Mouse (Mus musculus) heart, postnatal 4 days (tissue): ENCODE results near the gene Mycl. TPM values are rescaled to one million over a fixed set of nuclear protein-coding genes. Genes with fewer than 3 reads are reported as not detected.
"Not testable (repeated sequence)": the region's sequence is repeated elsewhere in the genome, so short reads cannot be mapped to it uniquely, and the experiment has no call there.

Experiments used
- DNase-seq: peaks from one replicate; pipeline ENCODE4 v3.0.0; 2021
- total RNA-seq, 2 experiments: library from RNA; stranded (reverse); gene quantifications; 2 replicates each; pipeline ENCODE4 v1.2.3; 2021

Gene Mycl
- total RNA-seq, 2 experiments from 2014 or later: 0.14 to 0.29 TPM

DNA sequence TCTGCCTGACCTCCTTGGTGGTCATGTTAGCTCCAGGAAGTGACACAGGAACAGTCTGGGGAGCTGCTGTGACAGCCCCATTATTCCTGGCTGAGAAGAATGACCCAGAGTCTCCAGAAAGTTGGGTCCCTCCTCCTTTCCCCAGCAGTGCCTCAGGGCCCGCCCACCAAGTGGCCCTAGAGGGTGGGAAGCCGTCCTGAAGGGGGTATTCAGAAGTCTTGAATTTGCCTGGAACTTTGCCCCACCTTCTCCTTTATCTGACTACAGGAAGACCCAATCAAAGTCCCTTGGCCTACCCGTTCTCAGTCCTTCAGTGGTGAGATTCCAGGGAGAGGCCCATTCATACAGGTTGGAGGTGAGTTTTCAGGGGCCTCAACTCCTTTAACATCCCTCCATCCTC lies 13.5 kb upstream of the Mycl start:
- DNase-seq: no peak

DNA sequence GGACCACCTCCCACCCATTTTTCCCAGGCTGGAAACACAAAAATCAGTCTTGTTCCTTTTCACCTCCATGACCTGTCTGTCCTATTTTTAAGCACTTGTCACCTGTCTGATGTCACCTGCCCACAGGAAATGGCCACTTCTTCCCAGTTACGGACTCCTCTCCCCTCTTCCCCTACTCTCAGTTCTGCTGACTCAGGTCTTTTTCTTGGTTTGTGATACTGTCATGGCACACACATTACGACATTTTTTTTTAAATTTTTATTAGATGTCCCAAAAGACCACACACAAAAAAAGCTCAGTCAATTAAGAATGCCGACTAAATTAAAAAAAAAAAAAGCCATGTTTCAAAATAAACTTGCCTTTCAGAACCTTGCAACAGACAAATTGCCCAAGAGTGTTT lies 12.9 kb upstream of the Mycl start:
- no peak for DNase-seq

DNA sequence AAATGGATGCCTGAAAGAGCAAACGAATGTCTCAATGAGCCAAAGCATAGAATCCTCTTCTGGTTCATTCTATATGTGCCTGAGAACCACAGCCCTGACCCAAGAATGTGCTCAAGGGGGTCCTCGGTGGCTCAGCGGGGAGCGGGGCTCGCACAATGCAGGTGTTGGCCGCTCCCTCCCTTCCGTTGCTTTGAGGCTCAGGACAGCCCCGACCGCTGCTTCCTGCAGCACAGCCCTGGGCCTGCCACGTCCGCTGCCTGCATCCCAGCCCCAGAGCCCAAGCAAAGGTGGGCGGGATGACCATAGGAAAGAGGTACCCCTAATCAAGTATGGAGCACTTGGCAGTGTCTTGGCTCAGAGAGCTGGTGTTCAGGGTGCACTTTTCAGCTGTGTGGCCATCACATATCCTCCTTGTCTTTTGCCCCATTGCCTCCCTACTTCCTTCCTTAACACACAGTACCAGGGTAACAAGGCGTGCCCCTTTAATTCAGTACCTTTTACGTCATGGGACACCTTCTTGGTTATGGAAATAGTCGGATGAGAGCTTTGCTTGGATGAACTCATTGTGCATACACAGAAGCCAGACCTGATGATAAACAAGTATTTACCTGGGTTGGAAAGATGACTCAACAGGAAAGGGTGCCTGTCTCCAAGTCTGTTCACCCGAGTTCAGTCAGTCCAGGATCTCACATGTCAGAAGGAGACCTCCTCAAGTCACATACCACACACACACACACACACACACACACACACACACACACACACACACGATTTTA lies 11.8 kb upstream of the Mycl start:
- no peak for DNase-seq

DNA sequence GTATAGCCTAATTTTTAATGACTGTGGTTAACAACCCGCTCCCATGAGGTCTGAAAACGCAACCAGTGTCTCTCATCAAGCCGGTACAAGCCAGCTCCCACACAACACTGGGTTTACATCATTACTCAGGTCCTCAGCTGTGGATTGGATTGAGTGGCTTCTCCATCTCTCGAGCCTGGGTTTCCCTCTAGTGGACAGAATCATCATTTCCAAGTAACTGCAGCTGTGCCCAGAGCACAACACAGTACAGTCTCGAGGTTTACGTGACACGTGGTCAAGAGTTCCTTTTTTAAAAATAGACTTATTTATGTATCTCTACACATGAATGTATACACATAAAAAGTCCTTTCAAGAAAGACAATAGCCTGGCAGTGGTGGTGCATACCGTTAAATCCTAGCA lies 10.3 kb upstream of the Mycl start:
- DNase-seq: peak; percentile 67

DNA sequence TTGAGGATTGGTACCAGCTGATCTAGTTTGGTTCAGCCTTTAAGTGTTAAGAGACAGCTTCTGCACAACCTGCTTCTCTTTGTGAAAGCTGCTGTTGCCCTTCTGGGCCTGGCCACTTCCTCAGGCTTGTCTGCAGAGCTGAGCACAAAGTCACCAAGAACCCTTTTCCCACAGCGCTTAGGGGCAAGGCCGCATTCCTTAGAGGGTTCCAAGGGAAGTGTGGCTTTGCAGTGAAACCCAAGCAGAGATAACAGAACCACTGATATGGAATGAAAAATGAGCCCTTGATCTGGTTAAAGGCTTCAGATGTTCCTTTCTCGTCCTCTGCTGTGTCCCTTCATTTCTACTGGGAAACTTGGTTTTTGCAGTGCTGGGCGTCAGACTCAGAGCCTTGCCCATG lies 8.0 kb upstream of the Mycl start:
- no peak for DNase-seq

DNA sequence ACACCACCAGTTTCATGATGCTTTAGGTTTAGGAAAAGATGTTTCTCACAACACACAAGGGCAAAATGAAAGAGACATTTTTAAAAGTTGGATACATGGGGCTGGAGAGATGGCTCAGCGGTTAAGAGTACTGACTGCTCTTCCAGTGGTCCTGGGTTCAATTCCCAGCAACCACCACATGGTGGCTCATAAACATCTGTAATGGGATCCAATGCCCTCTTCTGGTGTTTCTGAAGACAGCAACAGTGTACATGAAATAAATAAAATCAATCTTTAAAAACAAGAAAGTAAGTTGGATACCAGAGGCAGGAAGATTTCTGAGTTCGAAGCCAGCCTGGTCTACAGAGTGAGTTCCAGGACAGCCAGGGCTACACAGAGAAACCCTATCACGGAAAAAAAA lies 7.4 kb upstream of the Mycl start:
- DNase-seq: not testable (repeated sequence)

GRCm38 (mm10) chr4:122991177-122991576 lies 4.3 kb upstream of the Mycl start:
- DNase-seq: no peak

DNA sequence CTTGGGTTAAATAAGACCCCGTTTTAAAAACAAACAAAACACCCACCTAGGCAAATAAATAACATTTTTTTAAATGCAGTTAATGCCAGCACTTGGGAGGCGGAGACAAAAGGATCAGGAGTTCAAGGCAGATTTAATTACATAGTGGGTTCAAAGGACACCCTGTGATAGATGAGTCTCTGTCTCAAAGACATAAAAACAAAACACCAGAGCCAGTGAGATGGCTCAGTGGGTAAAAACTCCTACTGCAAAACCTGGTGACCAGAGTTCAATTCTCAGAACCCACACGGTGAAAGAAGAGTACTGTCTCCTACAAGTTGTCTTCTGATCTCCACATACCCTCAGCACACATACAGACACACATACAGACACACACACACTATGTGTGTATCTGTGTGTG lies 3.2 kb upstream of the Mycl start:
- no peak for DNase-seq

- DNase-seq: peak; percentile 24
Measured at GRCm38 (mm10) chr4:122996221-122996617, 767 bp downstream of the Mycl start.

DNA sequence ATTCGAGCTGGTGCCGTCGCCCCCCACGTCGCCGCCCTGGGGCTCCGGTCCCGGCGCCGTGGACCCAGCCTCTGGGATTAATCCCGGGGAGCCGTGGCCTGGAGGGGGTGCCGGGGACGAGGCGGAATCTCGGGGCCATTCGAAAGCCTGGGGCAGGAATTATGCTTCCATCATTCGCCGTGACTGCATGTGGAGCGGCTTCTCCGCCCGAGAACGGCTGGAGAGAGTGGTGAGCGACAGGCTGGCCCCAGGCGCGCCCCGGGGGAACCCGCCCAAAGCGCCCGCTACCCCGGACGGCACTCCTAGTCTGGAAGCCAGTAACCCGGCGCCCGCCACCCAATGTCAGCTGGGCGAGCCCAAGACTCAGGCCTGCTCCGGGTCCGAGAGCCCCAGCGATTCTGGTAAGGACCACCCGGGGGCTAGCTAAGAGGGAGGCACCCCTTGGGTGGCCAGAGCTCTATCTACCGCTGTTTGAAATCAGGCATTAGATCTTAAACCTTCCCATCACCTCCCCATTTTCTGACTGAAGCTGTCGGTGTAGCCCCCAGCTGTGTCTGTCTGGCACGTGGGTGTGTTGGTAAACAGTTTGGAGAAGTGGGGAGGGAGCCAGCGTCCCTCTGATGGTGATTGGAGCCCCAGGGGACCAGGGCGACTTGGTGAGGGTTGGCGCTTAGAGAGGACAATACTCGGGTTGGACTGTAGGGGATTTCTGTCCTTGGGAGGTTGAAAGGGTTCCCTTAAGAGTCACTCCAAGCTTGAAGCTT lies 1.3 kb downstream of the Mycl start:
- DNase-seq: peak; percentile 37

DNA sequence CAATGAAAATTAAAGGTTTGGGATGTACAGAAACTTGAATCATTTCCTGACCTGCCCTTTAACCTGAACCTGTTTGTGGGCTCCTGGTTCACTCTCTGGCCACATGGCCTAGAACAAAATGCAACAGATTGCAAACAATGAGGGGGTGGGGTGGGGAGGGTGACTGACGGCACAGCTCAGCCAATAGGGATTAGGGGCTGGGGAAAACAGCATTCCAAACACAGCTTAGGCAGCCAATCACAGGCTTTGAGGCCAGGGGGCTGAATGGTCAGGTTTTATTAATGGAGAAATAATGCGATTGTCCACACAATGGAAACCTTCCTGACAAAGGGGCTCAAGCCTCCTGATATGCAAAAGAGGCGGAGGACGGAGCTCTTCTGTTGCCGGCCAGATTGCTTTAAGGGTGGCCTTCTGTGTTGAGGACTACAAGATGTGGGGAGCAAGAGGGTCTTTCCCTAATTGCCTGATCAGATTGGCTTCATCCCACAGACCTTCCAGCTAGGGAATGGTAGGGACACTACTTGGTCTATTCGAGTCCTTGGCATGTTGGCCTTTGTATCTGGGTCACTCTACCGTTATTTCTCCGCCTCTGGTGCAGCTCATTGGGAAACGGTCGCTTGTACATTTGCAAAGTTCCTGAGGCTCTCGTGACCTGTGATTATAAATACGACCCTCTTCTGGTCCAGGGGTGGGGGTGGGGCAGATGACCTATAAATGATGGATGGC lies 3.2 kb downstream of the Mycl start:
- DNase-seq: no peak

DNA sequence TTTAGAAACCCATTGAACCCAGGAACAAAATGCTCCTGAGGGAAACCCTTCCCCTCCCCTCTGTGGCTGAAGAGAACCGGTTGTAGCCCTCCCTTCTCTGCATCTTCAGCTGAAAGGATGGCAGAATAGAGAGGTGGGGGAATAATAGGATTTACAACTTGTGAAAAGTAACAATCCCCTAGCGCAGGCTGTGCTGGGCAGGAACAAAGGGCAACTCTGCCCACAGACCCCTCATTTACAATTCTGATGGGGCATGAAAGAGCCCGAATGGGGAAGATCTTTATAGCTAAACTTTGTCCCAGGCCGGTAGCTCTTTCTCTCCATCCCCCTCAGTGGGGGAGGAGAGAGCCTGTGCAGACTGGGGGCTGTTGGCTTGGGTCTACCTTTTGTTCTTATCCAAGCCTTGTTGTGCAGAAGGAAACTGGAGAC lies 3.8 kb downstream of the Mycl start:
- no peak for DNase-seq

- DNase-seq: no peak
Measured at GRCm38 (mm10) chr4:123000130-123000529, 4.7 kb downstream of the Mycl start.

DNA sequence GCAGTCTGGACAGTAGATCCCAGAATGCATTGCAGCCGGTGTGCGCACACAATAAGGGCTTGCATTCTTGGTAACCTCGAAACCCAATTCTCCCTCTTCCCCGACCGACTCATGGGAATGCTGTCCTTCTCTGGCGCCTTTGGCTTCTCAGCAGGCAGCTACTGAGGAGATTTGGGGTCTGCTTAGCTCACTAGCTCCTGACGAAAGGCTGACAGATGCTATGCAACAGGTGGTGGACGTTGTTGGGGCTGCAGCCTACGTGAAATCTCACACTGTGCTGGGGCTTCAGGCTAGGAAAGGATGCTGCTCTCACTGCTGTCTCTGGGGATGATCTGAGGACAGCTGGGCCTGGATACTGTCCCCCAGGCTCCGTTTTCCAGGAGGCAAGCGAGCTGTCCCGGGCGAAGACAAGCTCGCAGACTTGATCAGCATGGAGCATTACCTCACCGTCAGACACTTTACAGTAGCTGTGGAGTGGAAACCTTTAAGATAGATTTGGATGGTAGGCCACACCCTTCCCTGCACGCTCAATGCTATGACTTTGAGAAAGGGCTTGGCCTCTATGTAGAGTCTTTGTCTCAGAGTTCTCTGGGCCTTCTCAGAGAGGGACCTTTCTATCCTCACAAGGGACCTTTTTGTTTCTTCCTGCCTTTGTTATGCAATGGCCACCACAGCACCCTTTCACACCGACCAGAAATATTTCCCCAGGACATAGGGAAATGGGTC lies 5.3 kb downstream of the Mycl start:
- DNase-seq: no peak

DNA sequence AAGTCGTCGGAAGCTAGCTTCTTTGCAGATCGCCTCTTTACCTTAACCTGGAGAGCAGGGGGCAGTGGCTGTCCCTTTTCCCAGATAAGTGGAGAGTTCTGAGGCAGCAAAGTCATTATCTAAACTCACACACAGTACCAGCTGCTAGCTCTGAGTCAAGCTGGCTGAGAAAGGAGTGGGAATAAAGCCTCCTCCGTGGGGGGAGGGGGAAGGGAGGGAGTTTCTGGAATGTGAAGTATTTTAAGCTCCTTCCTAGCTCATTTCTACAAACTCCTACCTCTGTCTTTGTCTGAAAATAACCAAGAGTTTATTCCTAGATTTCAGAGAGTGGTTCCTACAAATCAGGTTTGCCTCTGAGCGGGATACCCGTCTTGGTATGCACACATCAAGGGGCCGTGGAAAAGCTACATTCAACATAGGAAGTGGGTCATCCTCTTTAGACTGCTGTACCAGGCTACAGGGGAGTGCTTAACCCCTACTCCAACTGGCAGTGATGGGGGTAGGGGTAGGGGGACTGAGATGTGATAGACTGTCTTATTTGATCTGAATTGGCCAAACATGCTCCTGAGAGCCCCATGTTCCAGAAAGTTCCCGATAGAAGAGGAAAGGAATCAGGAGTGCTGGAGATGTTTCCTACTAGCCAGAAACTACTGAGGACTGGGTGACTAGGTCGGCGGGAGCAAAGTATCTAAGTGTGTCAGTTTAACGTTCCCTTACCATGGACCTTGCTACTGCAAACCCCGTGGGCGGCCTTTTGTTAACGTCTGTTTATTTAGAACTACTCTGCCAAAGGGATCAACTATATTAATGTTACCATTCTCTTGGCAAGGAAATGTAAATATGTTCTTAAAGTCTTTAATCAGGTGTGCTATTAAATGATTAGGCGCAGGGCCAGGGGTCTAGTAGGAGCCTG lies 9.9 kb downstream of the Mycl start:
- no peak for DNase-seq

DNA sequence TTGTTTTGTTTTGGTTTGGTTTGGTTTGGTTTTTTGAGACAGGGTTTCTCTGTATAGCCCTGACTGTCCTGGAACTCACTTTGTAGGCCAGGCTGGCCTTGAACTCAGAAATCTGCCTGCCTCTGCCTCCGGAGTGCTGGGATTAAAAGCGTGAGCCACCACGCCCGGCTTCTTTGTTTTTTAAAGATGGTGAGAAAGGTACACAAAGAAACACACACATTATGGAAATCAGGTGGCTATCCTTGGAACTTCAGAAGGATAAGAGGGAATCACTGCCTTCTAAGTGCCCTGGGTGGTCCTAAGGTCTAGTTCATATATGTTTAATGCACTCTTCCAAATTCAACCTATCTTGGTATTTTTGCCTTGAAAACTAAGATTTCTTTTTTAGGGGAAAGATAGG lies 17.0 kb downstream of the Mycl start:
- DNase-seq: not testable (repeated sequence)

DNA sequence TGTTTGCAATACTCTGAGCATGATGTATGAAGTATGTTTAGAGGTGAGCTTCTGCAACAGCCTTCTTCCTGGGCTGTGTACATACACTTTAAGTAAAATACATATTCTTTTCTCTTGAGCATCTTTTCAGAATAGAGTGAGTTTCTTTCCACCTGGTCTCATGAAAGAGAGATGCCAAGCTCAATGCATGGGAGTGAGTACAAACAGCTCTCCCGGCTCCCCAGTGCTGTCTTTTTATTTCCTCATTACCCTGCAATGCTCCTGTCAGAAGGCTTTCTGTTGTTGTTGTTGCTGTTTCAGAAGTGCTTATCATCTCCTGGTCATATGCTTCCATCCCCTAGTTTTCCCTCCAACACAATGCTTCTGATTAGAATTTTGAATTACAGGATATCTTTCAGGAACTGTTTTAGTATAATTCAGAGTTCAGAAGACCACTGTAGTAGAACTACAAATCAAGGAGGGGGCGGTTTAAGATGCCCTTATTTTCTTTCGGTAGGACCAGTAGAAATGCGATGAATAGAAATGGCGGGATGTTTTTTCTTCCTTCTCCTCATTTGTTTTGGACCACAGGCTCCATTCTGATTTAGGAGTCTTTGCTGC lies 18.0 kb downstream of the Mycl start:
- DNase-seq: no peak

DNA sequence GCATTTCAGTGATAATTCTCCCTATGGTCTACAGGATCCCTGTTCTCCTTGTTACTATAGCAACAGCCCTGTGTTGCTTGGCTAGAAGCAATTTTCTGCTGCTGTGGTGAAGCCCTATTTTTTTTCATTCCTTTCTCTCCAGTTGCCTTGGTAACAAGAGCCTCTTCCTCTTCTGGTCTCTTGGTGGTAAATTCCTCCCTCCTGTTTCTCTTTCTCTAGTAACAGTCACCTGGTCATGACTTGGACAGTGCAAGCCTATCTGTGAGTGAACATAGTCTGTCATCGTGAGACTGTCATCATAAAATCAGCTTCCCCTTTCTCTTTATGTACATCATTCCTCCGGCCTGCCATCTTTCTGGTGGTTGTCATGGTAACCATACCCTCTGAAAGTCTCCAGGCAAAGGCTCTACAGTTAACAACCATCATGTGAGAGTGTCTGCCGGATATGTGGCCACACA lies 18.5 kb downstream of the Mycl start:
- no peak for DNase-seq

DNA sequence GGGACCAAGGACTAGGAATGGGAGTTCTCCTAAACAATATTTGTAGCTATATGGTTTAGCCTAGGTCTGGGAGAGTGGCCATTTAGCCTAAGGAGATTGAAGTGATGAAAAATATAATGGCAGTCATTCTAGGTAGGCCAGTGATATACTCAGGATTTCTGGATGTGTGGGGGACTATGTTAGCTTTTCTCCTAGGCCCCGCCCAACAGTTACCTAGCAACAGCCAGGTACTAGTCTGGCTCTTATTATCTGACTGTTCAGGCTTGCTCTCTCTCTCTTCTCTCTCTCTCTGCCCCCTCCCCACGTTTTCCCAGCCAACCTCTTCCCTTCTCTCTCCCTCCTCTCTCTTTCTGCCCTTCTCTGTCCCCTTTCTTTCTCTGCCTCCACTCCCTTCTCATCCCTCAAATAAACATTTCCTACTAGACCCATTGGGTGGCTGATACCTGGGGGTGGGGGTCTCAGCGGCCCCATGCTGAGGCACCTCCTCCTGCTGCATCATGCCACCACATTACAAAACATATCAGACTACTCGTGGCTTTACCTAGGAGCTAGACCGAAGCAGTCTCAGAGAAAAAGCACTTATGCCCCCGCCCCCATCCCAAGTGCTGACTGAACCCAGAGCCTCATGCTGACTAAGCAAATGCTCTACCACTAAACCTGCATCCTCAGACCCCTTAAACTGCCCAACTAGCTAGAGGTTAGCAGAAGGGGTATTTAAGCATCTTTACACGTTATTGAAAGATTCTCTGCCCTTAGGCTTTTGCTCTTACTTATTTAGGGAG lies 19.2 kb downstream of the Mycl start:
- DNase-seq: no peak

- peak; percentile 95 for DNase-seq
Measured at GRCm38 (mm10) chr4:123016451-123016957, 21.1 kb downstream of the Mycl start, which contains the start of gene Trit1. Trit1 (plus strand) TSS chr4:123016597.
